Mouse (Mus musculus): ENCODE measurements at regions not wholly inside any gene's neighbourhood (a gene's known extent, or its start where the extent isn't known, plus 50 kb on each side); places are given as distances from the start of the nearest gene placed in this dataset.

- peak; percentile 57 for DNase-seq (ENCODE audit: low read depth)
These were observed 222.6 kb downstream of the Wdr11 start for GRCm38 (mm10) chr7:129814149-129814860.

GRCm38 (mm10) chr7:129818833-129819232 lies 227.2 kb downstream of the Wdr11 start:
- no peak for DNase-seq (ENCODE audit: low read depth)

GRCm38 (mm10) chr7:129819651-129820050 lies 228.0 kb downstream of the Wdr11 start:
- DNase-seq (ENCODE audit: low read depth): no peak

- DNase-seq (ENCODE audit: low read depth): no peak
These were observed 237.3 kb downstream of the Wdr11 start for GRCm38 (mm10) chr7:129828970-129829369.

GRCm38 (mm10) chr7:129832830-129833229 lies 241.2 kb downstream of the Wdr11 start:
- no peak for DNase-seq (ENCODE audit: low read depth)

- DNase-seq (ENCODE audit: low read depth): no peak
These were observed 250.8 kb downstream of the Wdr11 start for GRCm38 (mm10) chr7:129842303-129843122.

- no peak for DNase-seq (ENCODE audit: low read depth)
These were observed 255.5 kb downstream of the Wdr11 start for GRCm38 (mm10) chr7:129847136-129847535.

- DNase-seq (ENCODE audit: low read depth): no peak
These were observed 261.9 kb downstream of the Wdr11 start for GRCm38 (mm10) chr7:129853596-129853995.

- no peak for DNase-seq (ENCODE audit: low read depth)
These were observed 263.3 kb downstream of the Wdr11 start for GRCm38 (mm10) chr7:129854942-129855341.

GRCm38 (mm10) chr7:129862966-129863365 lies 271.3 kb downstream of the Wdr11 start:
- no peak for DNase-seq (ENCODE audit: low read depth)

- DNase-seq (ENCODE audit: low read depth): no peak
These were observed 273.9 kb downstream of the Wdr11 start for GRCm38 (mm10) chr7:129865536-129865935.

GRCm38 (mm10) chr7:129872208-129872790 lies 280.6 kb downstream of the Wdr11 start:
- no peak for DNase-seq (ENCODE audit: low read depth)

GRCm38 (mm10) chr7:129876202-129876851 lies 284.7 kb downstream of the Wdr11 start:
- no peak for DNase-seq (ENCODE audit: low read depth)

GRCm38 (mm10) chr7:129876852-129877223 lies 285.2 kb downstream of the Wdr11 start:
- no peak for DNase-seq (ENCODE audit: low read depth)

- DNase-seq (ENCODE audit: low read depth): no peak
These were observed 304.6 kb downstream of the Wdr11 start for GRCm38 (mm10) chr7:129896291-129896690.

- no peak for DNase-seq (ENCODE audit: low read depth)
These were observed 305.8 kb downstream of the Wdr11 start for GRCm38 (mm10) chr7:129897511-129897910.

- no peak for DNase-seq (ENCODE audit: low read depth)
These were observed 310.6 kb downstream of the Wdr11 start for GRCm38 (mm10) chr7:129902256-129902655.

- DNase-seq (ENCODE audit: low read depth): no peak
These were observed 311.5 kb downstream of the Wdr11 start for GRCm38 (mm10) chr7:129903126-129903525.

- DNase-seq (ENCODE audit: low read depth): no peak
These were observed 314.5 kb downstream of the Wdr11 start for GRCm38 (mm10) chr7:129906131-129906530.

- no peak for DNase-seq (ENCODE audit: low read depth)
These were observed 317.2 kb downstream of the Wdr11 start for GRCm38 (mm10) chr7:129908826-129909225.

GRCm38 (mm10) chr7:129909730-129910129 lies 318.1 kb downstream of the Wdr11 start:
- no peak for DNase-seq (ENCODE audit: low read depth)

- DNase-seq (ENCODE audit: low read depth): no peak
These were observed 319.2 kb downstream of the Wdr11 start for GRCm38 (mm10) chr7:129910826-129911225.

Measured in naive thymus-derived CD4-positive, alpha-beta T cell, adult 2 months (primary cell).